22 mouse cellular contexts compared by ENCODE assay signal in genomic region chr6:28292810-28293209, GRCm38 (mm10).
"Had no signal": no experiment of that assay in that cellular context is flagged by ENCODE, and none has a peak within 500 bp of the region (broad histone marks: within the 10 kb centered on the region; RNA-seq: fewer than 3 reads in every experiment).

No protein-coding gene starts in this region.

- H3K4me1 ChIP-seq: kidney, embryonic 15.5 days; limb, embryonic 12.5 days; limb, embryonic 15.5 days; liver, embryonic 13.5 days; neural tube, embryonic 12.5 days; neural tube, embryonic 15.5 days; stomach, embryonic 15.5 days had no signal

- H3K27me3 ChIP-seq: kidney, embryonic 15.5 days; limb, embryonic 12.5 days; limb, embryonic 15.5 days; neural tube, embryonic 12.5 days; neural tube, embryonic 15.5 days; stomach, embryonic 15.5 days had no signal

- DNase-seq: kidney, adult 11 months; kidney, adult 8-10 months; kidney, postnatal 14 days; kidney, postnatal 4 days; left cerebral cortex, postnatal 4 days; liver, embryonic 13.5 days; lung, adult 2 months; lung, postnatal 14 days; lung, postnatal 4 days; midbrain, embryonic 14.5 days; right cerebral cortex, adult 18-20 months; right cerebral cortex, postnatal 14 days; right cerebral cortex, postnatal 4 days; thymus, adult 18-20 months; thymus, postnatal 14 days had no signal

- H3K4me3 ChIP-seq: kidney, embryonic 15.5 days; limb, embryonic 12.5 days; limb, embryonic 15.5 days; liver, embryonic 13.5 days; neural tube, embryonic 12.5 days; neural tube, embryonic 15.5 days; stomach, embryonic 15.5 days had no signal

- H3K4me2 ChIP-seq: kidney, embryonic 15.5 days; limb, embryonic 12.5 days; limb, embryonic 15.5 days; liver, embryonic 13.5 days; midbrain, embryonic 11.5 days; neural tube, embryonic 12.5 days; neural tube, embryonic 15.5 days; stomach, embryonic 15.5 days had no signal

- H3K36me3 ChIP-seq: kidney, embryonic 15.5 days; limb, embryonic 12.5 days; limb, embryonic 15.5 days; liver, embryonic 13.5 days; neural tube, embryonic 12.5 days; neural tube, embryonic 15.5 days; stomach, embryonic 15.5 days had no signal

- H3K9ac ChIP-seq: kidney, embryonic 15.5 days; limb, embryonic 12.5 days; limb, embryonic 15.5 days; liver, embryonic 13.5 days; neural tube, embryonic 12.5 days; neural tube, embryonic 15.5 days; stomach, embryonic 15.5 days had no signal

- H3K27ac ChIP-seq: kidney, embryonic 15.5 days; limb, embryonic 12.5 days; limb, embryonic 15.5 days; liver, embryonic 13.5 days; neural tube, embryonic 12.5 days; neural tube, embryonic 15.5 days; stomach, embryonic 15.5 days had no signal

- H3K9me3 ChIP-seq: kidney, embryonic 15.5 days; limb, embryonic 12.5 days; limb, embryonic 15.5 days; liver, embryonic 13.5 days; neural tube, embryonic 12.5 days; neural tube, embryonic 15.5 days; stomach, embryonic 15.5 days had no signal
